Mouse (Mus musculus): ENCODE data around the gene Matk.

Matk gene

GRCm38 (mm10) chr10:81240876-81241275 is 11.9 kb upstream of the Matk start:
- in situ Hi-C loops (cut with MboI; ENCODE audit: low sequenced_read_pairs) = no loop called here

DNA sequence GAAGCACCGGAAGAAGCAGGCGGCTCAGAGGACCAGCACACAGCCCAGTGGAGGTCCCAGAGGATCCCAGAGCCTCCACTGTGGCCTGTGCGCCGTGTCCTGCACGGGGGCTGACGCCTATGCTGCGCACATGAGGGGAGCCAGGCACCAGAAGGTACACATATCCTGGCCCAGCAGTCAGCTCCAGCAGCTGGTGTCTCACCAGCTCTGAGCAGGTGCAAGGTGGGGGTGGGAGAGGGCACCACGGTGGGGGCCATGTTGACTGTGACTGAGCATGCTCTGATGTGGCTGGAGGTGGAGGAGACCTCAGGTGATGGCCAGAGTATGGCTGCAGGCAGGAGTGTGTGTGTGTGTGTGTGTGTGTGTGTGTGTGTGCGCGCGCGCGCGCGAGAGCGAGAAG is 10.7 kb upstream of the Matk start:
- in situ Hi-C loops (cut with MboI; ENCODE audit: low sequenced_read_pairs) = no loop called here

GRCm38 (mm10) chr10:81244146-81244545 is 8.6 kb upstream of the Matk start:
- in situ Hi-C loops (cut with MboI; ENCODE audit: low sequenced_read_pairs) = no loop called here

GRCm38 (mm10) chr10:81244595-81244994 is 8.1 kb upstream of the Matk start:
- in situ Hi-C loops (cut with MboI; ENCODE audit: low sequenced_read_pairs) = no loop called here

- in situ Hi-C loops (cut with MboI; ENCODE audit: low sequenced_read_pairs) = no loop called here
Observed at GRCm38 (mm10) chr10:81245166-81245565, 7.6 kb upstream of the Matk start.

- in situ Hi-C loops (cut with MboI; ENCODE audit: low sequenced_read_pairs) = no loop called here
Observed at GRCm38 (mm10) chr10:81247804-81248203, 4.9 kb upstream of the Matk start.

GRCm38 (mm10) chr10:81249442-81249841 is 3.3 kb upstream of the Matk start:
- in situ Hi-C loops (cut with MboI; ENCODE audit: low sequenced_read_pairs) = no loop called here

GRCm38 (mm10) chr10:81254886-81255285 is 2.2 kb downstream of the Matk start:
- in situ Hi-C loops (cut with MboI; ENCODE audit: low sequenced_read_pairs) = no loop called here

DNA sequence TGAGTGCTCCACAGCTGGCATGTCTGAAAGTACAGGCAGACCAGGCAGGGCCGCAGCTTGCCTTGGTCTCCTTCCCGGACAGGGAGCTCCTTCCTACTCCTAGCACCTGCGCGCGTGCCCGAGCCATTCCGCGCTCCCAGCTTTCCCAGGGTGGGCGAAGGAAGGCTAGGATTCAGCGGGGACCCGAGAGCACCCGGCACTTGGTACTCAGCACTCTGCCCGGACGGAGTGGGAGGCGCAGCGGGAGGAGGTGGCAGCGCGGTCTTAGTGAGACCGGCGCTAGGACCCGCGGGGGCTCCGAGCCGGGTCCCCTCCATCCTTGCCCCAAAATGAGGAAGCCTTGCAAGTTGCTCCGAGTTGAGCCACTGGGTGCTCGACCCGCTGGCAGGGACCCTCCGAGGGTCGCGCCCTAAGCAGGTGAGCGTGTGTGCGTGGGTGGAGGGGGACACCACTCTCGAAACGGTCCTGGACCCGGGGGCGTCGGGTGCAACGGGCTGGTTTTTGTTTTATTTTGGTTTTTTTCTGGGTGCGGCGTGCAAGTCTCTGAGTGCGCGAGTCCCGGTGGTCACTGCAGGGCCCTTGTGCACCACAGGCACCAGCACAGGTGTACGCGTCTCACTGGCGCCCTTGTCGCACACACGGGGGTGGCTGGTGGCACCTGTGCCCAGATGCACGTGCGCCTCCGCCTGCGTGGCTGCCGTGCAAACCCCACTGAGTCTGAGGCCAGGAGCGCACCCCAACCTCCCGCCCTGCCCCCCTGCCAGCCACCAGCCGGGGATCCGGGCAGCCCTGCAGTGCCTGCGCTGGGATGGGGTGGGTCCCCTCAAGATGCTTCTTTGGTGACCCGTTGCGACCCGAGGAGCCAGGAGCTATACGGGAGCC is 4.7 kb downstream of the Matk start:
- in situ Hi-C loops (cut with MboI; ENCODE audit: low sequenced_read_pairs) = no loop called here

- in situ Hi-C loops (cut with MboI; ENCODE audit: low sequenced_read_pairs) = no loop called here
Observed at GRCm38 (mm10) chr10:81259225-81259884, 6.6 kb downstream of the Matk start.

DNA sequence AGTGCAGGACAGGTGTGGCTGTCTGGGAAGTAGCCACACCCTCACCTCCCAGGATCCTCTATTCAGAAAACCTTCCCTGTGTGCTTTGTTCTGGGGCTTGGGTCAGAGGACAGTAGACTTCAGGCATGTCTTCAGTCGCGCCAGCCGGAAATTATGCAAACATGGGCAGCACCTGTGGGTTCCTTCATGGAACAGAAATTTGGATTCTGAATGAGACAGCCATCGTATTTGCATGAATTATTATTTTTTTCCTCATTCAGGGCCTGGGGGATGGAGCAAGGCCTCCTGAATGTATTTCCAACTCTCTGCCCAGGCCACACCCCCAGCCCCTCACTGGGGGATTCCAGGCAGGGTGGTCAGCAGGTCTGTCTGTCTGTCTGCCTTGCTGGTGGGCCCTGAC is 8.3 kb downstream of the Matk start:
- in situ Hi-C loops (cut with MboI; ENCODE audit: low sequenced_read_pairs) = no loop called here

- in situ Hi-C loops (cut with MboI; ENCODE audit: low sequenced_read_pairs) = no loop called here
Observed at GRCm38 (mm10) chr10:81265540-81265939, 12.8 kb downstream of the Matk start.

GRCm38 (mm10) chr10:81266211-81267105 is 13.7 kb downstream of the Matk start, which contains the start of the genes Mrpl54 and Apba3:
Gene Mrpl54 (minus strand): TSS chr10:81266934.
Gene Apba3 (plus strand): TSS chr10:81266960.
- in situ Hi-C loops (cut with MboI; ENCODE audit: low sequenced_read_pairs) = no loop called here

GRCm38 (mm10) chr10:81268056-81268455 is 15.3 kb downstream of the Matk start:
- in situ Hi-C loops (cut with MboI; ENCODE audit: low sequenced_read_pairs) = no loop called here

DNA sequence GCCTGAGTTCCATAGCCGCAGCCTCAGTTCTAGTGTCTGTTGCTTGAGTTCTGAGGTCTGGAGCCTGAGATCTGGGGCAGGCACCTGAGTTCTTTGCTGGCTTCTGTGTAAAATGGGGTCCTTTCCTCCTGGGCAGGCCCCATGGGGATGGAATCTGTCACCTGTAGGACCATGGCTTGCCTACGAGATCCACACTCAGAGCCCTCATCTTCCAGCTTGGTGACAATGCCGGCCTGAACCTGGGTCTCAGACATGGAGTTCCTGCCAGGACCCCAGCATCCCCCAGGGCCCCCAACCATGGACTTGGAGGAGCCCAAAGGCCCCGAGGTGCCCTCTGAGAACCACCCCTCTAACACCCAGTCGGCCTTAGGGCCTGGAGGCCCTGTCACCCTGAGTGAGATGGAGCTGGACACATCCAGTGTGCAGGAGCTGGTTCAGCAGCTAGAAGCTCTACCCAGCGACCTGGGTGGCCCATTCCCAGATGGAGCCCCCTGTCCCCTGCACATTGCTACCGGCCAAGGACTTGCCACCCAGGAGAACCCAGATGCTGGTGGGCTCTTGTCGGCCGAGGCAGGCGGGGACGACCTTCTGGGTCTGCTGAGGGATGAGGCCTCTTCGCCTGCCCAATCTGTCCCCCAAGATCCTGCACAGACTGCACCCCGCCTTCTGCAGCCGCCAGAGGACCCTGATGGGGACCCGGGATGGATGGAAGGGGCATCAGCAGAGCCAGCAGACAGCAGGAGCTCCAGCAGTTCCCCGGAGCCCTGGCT is 16.1 kb downstream of the Matk start:
- in situ Hi-C loops (cut with MboI; ENCODE audit: low sequenced_read_pairs) = no loop called here

DNA sequence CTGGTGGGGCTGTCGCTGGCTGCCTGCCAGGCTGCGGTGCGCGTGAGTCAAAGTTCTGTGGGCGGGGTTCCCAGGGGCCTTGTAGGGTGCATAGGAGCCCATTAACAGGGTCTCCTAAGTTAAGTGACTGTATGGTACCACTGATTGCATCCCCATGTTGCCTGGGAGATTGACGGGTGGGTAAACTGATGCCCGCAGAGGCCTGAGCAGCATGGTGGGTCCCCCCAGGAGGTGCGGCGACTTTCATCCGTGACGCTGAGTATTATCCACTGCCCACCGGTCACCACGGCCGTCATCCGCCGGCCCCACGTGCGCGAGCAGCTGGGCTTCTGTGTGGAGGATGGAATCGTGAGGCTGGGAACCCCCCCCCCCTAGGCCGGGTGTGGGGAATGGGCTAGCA is 19.6 kb downstream of the Matk start:
- in situ Hi-C loops (cut with MboI; ENCODE audit: low sequenced_read_pairs) = no loop called here

- in situ Hi-C loops (cut with MboI; ENCODE audit: low sequenced_read_pairs) = no loop called here
Observed at GRCm38 (mm10) chr10:81273842-81274241, 21.1 kb downstream of the Matk start.

GRCm38 (mm10) chr10:81277676-81278075 is 24.9 kb downstream of the Matk start:
- in situ Hi-C loops (cut with MboI; ENCODE audit: low sequenced_read_pairs) = no loop called here

DNA sequence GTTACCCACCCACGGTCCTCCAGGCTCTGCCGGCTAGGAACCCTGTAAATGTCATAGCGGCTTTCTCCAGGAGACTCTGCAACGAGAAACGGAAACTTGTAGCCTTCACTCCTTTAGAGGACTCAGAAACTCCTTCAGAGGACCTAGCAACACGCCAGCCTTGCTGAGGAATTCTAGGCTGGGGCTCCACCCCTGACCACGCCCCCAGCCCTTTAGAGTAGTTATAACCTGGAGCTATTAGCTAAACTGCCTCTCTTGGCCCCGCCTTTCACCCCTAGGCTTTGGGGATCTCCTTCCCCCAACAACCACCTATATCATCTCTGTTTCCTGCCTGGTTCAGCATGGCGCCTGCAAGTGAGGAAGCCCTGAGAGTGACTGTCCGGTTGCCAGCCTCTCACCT is 26.8 kb downstream of the Matk start:
- in situ Hi-C loops (cut with MboI; ENCODE audit: low sequenced_read_pairs) = no loop called here

GRCm38 (mm10) chr10:81284189-81284588 is 31.5 kb downstream of the Matk start:
- in situ Hi-C loops (cut with MboI; ENCODE audit: low sequenced_read_pairs) = no loop called here
